ENCODE assay signal across 24 mouse cellular contexts in the genomic region with DNA sequence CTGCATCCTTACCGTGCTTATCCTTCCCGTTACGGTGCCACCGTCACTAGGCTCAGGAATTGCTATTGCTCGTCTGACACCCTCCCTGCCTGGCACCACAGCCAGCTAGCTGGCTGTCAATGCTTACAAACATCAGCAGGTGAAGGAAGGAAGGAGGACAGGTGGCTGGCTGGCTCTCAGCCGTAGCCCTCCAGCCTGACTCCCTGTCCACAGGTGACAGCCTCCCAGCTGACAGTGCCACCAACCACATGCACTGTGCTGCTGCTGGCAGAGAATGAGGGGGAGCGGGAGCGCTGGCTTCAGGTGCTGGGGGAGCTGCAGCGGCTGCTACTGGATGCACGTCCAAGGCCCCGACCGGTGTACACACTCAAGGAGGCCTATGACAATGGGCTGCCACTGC.
"Had no signal": no experiment of that assay in that cellular context is flagged by ENCODE, and none has a peak within 500 bp of the region (broad histone marks: within the 10 kb centered on the region; RNA-seq: fewer than 3 reads in every experiment).

No protein-coding gene starts in this region.

- H3K9ac ChIP-seq: heart, embryonic 13.5 days; heart, embryonic 15.5 days; hindbrain, embryonic 14.5 days; kidney, embryonic 15.5 days; limb, embryonic 13.5 days; limb, embryonic 15.5 days had no signal

- ATAC-seq: hindbrain, postnatal 0 days; intestine, embryonic 16.5 days had no signal

- H3K27ac ChIP-seq: heart, adult 2 months; heart, embryonic 13.5 days; heart, embryonic 15.5 days; hindbrain, embryonic 14.5 days; hindbrain, postnatal 0 days; kidney, embryonic 15.5 days; kidney, postnatal 0 days; limb, embryonic 13.5 days; limb, embryonic 15.5 days had no signal

- H3K4me3 ChIP-seq: heart, adult 2 months; heart, embryonic 13.5 days; heart, embryonic 15.5 days; kidney, embryonic 15.5 days; limb, embryonic 13.5 days; limb, embryonic 15.5 days had no signal

- H3K4me2 ChIP-seq: heart, embryonic 11.5 days; heart, embryonic 13.5 days; heart, embryonic 15.5 days; hindbrain, embryonic 14.5 days; kidney, embryonic 15.5 days; limb, embryonic 13.5 days; limb, embryonic 15.5 days had no signal

- H3K27me3 ChIP-seq: heart, embryonic 13.5 days; heart, embryonic 15.5 days; kidney, embryonic 15.5 days; limb, embryonic 13.5 days; limb, embryonic 15.5 days had no signal

- DNase-seq: gastrocnemius, postnatal 14 days; gastrocnemius, postnatal 36 days; heart, adult 11 months; heart, adult 2 months; heart, postnatal 14 days; heart, postnatal 36 days; kidney, adult 11 months; kidney, adult 2 months; kidney, adult 9 months; kidney, postnatal 14 days; kidney, postnatal 36 days; layer of hippocampus, adult 9-11 months; layer of hippocampus, postnatal 36 days; left cerebral cortex, postnatal 4 days had no signal

- H3K9me3 ChIP-seq: heart, embryonic 13.5 days; heart, embryonic 15.5 days; kidney, embryonic 15.5 days; limb, embryonic 13.5 days; limb, embryonic 15.5 days had no signal

- H3K4me1 ChIP-seq: kidney, embryonic 15.5 days; limb, embryonic 13.5 days had no signal
